ENCODE assay signal across 21 mouse cellular contexts in genomic region chr4:106928961-106929360, GRCm38 (mm10). TPM values are rescaled to one million over a fixed set of nuclear protein-coding genes. Genes with fewer than 3 reads are reported as not detected.
DNase-seq lines count a peak whose midpoint lies in the region; ATAC-seq and TF ChIP-seq lines count a peak whose summit lies in the region.
"Had no signal": no experiment of that assay in that cellular context is flagged by ENCODE, and none has a peak within 500 bp of the region (broad histone marks: within the 10 kb centered on the region; RNA-seq: fewer than 3 reads in every experiment).

No protein-coding gene starts in this region.

- no peak overlapping the region for H3K4me3 ChIP-seq in hindbrain, embryonic 12.5 days
- no peak overlapping the region for H3K4me3 ChIP-seq in hindbrain, embryonic 10.5 days
- H3K4me3 ChIP-seq in intestine, postnatal 0 days (ENCODE audit: low read depth, low read length): no peak overlapping the region
- H3K4me3 ChIP-seq: embryonic facial prominence, embryonic 10.5 days; gastrocnemius, adult 2 months; heart, embryonic 12.5 days; limb, embryonic 13.5 days; liver, embryonic 15.5 days; midbrain, embryonic 12.5 days; neural tube, embryonic 12.5 days had no signal

- ATAC-seq in hindbrain, embryonic 12.5 days (ENCODE audit: low FRiP score): no peak
- no peak for ATAC-seq in intestine, postnatal 0 days
- ATAC-seq: CD4-positive, CD25-positive, alpha-beta regulatory T cell, adult 4 months; inflammation-experienced regulatory T-cells, adult 6 months; Patski had no signal

- H3K36me3 ChIP-seq in hindbrain, embryonic 12.5 days: peaks cover 74% of the 10 kb centered on the region
- peaks cover 100% of the 10 kb centered on the region for H3K36me3 ChIP-seq in hindbrain, embryonic 10.5 days
- peaks cover 34% of the 10 kb centered on the region for H3K36me3 ChIP-seq in intestine, postnatal 0 days (ENCODE audit: control insufficient read depth, insufficient read depth)

- WGBS in hindbrain, embryonic 12.5 days: 76% methylated on average over 7 of the region's 7 CpGs
- 86% methylated on average over 7 of the region's 7 CpGs for WGBS in hindbrain, embryonic 10.5 days
- WGBS in intestine, postnatal 0 days: 82% methylated on average over 7 of the region's 7 CpGs

- peaks cover 74% of the 10 kb centered on the region for H3K4me1 ChIP-seq in hindbrain, embryonic 12.5 days
- H3K4me1 ChIP-seq in hindbrain, embryonic 10.5 days (replicated peaks): peaks cover 73% of the 10 kb centered on the region
- peaks cover 3% of the 10 kb centered on the region; the same call in 1 of the 2 replicates for H3K4me1 ChIP-seq in intestine, postnatal 0 days (replicated peaks; ENCODE audit: control insufficient read depth, insufficient read depth, low read length)

- no peak overlapping the region for H3K4me2 ChIP-seq in hindbrain, embryonic 12.5 days (replicated peaks)
- no peak overlapping the region for H3K4me2 ChIP-seq in intestine, postnatal 0 days (replicated peaks; ENCODE audit: low read depth)
- H3K4me2 ChIP-seq: heart, embryonic 12.5 days; limb, embryonic 13.5 days; liver, embryonic 15.5 days; midbrain, embryonic 12.5 days; neural tube, embryonic 12.5 days had no signal

- no peak overlapping the region for H3K9ac ChIP-seq in hindbrain, embryonic 12.5 days
- H3K9ac ChIP-seq in intestine, postnatal 0 days (ENCODE audit: low read depth, low read length): no peak overlapping the region
- H3K9ac ChIP-seq: heart, embryonic 12.5 days; limb, embryonic 13.5 days; liver, embryonic 15.5 days; midbrain, embryonic 12.5 days; neural tube, embryonic 12.5 days had no signal

- H3K9me3 ChIP-seq in hindbrain, embryonic 12.5 days (replicated peaks): no peaks in the 10 kb centered on the region
- no peaks in the 10 kb centered on the region for H3K9me3 ChIP-seq in hindbrain, embryonic 10.5 days
- no peaks in the 10 kb centered on the region for H3K9me3 ChIP-seq in intestine, postnatal 0 days (ENCODE audit: control insufficient read depth)
- H3K9me3 ChIP-seq: embryonic facial prominence, embryonic 10.5 days; heart, embryonic 12.5 days; limb, embryonic 13.5 days; liver, embryonic 15.5 days; midbrain, embryonic 12.5 days; neural tube, embryonic 12.5 days had no signal

- H3K27ac ChIP-seq in hindbrain, embryonic 12.5 days: 0 out of 2 replicates have a peak overlapping the region, but pooled peaks have one; percentile 9
- H3K27ac ChIP-seq in hindbrain, embryonic 10.5 days: no peak overlapping the region
- H3K27ac ChIP-seq in intestine, postnatal 0 days (ENCODE audit: low read depth, low read length): no peak overlapping the region
- H3K27ac ChIP-seq: embryonic facial prominence, embryonic 10.5 days; gastrocnemius, adult 2 months; limb, embryonic 13.5 days; liver, embryonic 15.5 days; macrophage; midbrain, embryonic 12.5 days; neural tube, embryonic 12.5 days had no signal

- DNase-seq in adrenal gland, postnatal 10 days: peak; percentile 38
- no peak for DNase-seq in adrenal gland, postnatal 36 days
- no peak for DNase-seq in hindbrain, embryonic 10.5 days (ENCODE audit: low spot score)
- peak; percentile 31 for DNase-seq in right cerebral cortex, adult 18-20 months
- DNase-seq in right cerebral cortex, postnatal 10 days (ENCODE audit: low spot score in 2 of 2): no peak
- DNase-seq in thymus, postnatal 36 days: no peak
- DNase-seq: gastrocnemius, adult 2 months; heart, postnatal 36 days; thymus, postnatal 4 days had no signal

- H3K27me3 ChIP-seq in hindbrain, embryonic 12.5 days: no peaks in the 10 kb centered on the region
- H3K27me3 ChIP-seq in hindbrain, embryonic 10.5 days (ENCODE audit: insufficient read depth, poor library complexity, severe bottlenecking): no peaks in the 10 kb centered on the region
- no peaks in the 10 kb centered on the region for H3K27me3 ChIP-seq in intestine, postnatal 0 days (replicated peaks; ENCODE audit: control insufficient read depth, insufficient read depth, low read length)
- H3K27me3 ChIP-seq: heart, embryonic 12.5 days; limb, embryonic 13.5 days; liver, embryonic 15.5 days; midbrain, embryonic 12.5 days; neural tube, embryonic 12.5 days; Patski had no signal

- TF ChIP-seq CTCF in intestine, postnatal 0 days (IDR thresholded peaks at IDR 0.05; ENCODE audit: low read depth): no peak

RNA-seq across cellular contexts. Expression of gene Ssbp3, which starts 18.5 kb away (rescaled TPM):
- 10 to 100 TPM; 50.8 to 69.0 TPM for total RNA-seq in adrenal gland, postnatal 10 days (2021)
- 10 to 100 TPM; 71.2 to 85.4 TPM for total RNA-seq in adrenal gland, postnatal 36 days (2021)
- polyA plus RNA-seq in hindbrain, embryonic 12.5 days (2016; fragmentation: Nextera tagmentation; extraction: Ambion mirVana): 285 and 302 TPM in 2 replicates
- 140 and 180 TPM in 2 replicates for polyA plus RNA-seq in hindbrain, embryonic 10.5 days (2016; fragmentation: Nextera tagmentation; extraction: Ambion mirVana)
- 42.8 and 45.2 TPM in 2 replicates for polyA plus RNA-seq in intestine, postnatal 0 days (2015; fragmentation: Nextera tagmentation; extraction: Ambion mirVana)

Comparison
In these comparisons a context has a peak if more than half of its experiments do, and no peak if none do; other contexts are left out.
1. DNase-seq: peak in adrenal gland, postnatal 10 days (single experiment) and right cerebral cortex, adult 18-20 months (single experiment); none in adrenal gland, postnatal 36 days (0 of 2), hindbrain, embryonic 10.5 days (single experiment), right cerebral cortex, postnatal 10 days (0 of 2) and thymus, postnatal 36 days (0 of 2).